Mouse (Mus musculus): ENCODE measurements around the gene Ndrg4. TPM values are rescaled to one million over a fixed set of nuclear protein-coding genes. Genes with fewer than 3 reads are reported as not detected.
"Not testable (repeated sequence)": the region's sequence is repeated elsewhere in the genome, so short reads cannot be mapped to it uniquely, and the experiment has no call there.

The Ndrg4 gene
- polyA plus RNA-seq, 1 experiment from 2014 or later = 397 TPM

DNA sequence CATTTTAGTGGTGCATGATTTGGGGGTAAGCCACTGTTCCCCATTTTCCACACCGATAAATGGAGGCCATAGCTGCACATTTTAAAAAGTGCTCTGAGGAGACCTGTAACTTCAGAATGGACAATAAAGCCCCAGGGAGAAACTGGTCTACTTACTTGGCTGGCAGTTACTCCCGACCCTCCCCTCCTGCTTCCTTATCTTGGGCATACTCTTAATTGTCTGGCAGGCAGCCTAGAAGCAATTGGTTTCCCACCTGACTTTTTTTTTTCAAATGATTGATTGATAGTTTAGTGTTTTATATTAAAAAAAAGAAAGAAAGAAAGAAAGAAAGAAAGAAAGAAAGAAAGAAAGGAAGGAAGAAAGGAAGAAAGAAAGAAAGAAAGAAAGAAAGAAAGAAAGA, 19.3 kb upstream of the Ndrg4 start:
- Histone ChIP-seq H3K4me2 (replicated peaks) (no peak overlapping the region), H3K4me1 (replicated peaks; ENCODE audit: control insufficient read depth, insufficient read depth, low read length) (no peaks in the 10 kb centered on the region), H3K9me3 (ENCODE audit: control insufficient read depth, low read length) (no peaks in the 10 kb centered on the region), H3K4me3 (replicated peaks; ENCODE audit: low read length) (no peak overlapping the region), H3K27ac (no peak overlapping the region), H3K27me3 (ENCODE audit: control insufficient read depth, insufficient read depth, low read length) (no peaks in the 10 kb centered on the region), H3K36me3 (replicated peaks; ENCODE audit: control insufficient read depth, insufficient read depth) (no peaks in the 10 kb centered on the region), H3K9ac (no peak overlapping the region)
- no peak for DNase-seq (ENCODE audit: low spot score)
- 60% methylated on average over 2 of the region's 2 CpGs for WGBS
- no peak for ATAC-seq (ENCODE audit: low FRiP score)

DNA sequence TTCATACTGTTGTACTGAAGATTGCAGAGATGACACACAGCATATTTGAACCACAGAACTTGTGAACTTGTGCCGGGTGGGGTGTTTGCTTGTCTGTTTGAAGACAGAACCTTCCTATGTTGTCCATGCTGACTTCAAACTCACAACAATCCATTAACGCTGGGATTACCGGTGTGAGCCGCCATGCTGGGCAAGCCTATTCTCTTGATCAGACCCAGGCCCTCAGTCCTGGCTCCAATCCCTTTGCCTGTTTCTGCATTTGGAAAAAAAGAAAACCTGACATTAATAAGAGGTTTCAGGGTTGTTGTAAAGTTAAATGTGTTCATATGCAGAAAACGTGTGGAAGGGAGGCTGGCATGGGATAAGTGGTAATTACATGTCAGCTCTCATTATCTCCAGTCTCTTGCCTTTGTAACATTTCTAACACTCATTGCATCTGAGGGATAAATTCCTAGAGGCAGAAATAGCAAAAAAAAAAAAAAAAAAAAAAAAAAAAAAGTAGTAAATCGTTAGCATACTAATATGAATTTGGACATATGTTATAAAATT, 16.4 kb upstream of the Ndrg4 start:
- Histone ChIP-seq H3K36me3 (replicated peaks; ENCODE audit: control insufficient read depth, insufficient read depth) (no peaks in the 10 kb centered on the region), H3K4me3 (replicated peaks; ENCODE audit: low read length) (no peak overlapping the region), H3K27me3 (ENCODE audit: control insufficient read depth, insufficient read depth, low read length) (no peaks in the 10 kb centered on the region), H3K4me2 (replicated peaks) (no peak overlapping the region), H3K27ac (no peak overlapping the region), H3K4me1 (replicated peaks; ENCODE audit: control insufficient read depth, insufficient read depth, low read length) (no peaks in the 10 kb centered on the region), H3K9ac (no peak overlapping the region), H3K9me3 (ENCODE audit: control insufficient read depth, low read length) (no peaks in the 10 kb centered on the region)
- ATAC-seq (ENCODE audit: low FRiP score) = no peak
- no peak for DNase-seq (ENCODE audit: low spot score)
- 78% methylated on average over 6 of the region's 6 CpGs for WGBS

DNA sequence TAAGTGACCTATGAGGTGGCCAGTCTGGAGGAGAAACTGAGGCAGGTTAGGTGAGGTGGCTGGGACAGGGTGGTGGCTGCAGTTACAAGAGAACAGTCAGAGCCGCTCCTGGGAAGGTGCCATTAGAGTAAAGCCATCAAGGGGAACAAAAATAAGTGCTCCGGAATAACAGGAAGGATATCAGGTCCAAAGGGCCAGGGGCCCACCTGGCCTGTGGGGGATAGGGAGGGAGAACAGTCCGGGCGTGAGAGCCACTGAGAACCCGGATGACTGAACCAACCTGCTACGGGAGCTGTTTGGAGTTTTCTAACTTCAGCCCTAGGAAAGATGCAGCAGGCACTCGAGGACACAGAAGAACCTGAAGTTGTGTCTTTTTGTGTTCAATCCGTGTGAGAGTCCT, 15.7 kb upstream of the Ndrg4 start:
- WGBS = 81% methylated on average over 8 of the region's 8 CpGs
- H3K4me3 ChIP-seq (replicated peaks; ENCODE audit: low read length) = no peak overlapping the region
- H3K27ac ChIP-seq = no peak overlapping the region
- H3K9me3 ChIP-seq (ENCODE audit: control insufficient read depth, low read length) = no peaks in the 10 kb centered on the region
- ATAC-seq (ENCODE audit: low FRiP score) (no peak), DNase-seq (ENCODE audit: low spot score) (no peak)
- no peaks in the 10 kb centered on the region for H3K4me1 ChIP-seq (replicated peaks; ENCODE audit: control insufficient read depth, insufficient read depth, low read length)
- no peak overlapping the region for H3K4me2 ChIP-seq (replicated peaks)
- no peaks in the 10 kb centered on the region for H3K36me3 ChIP-seq (replicated peaks; ENCODE audit: control insufficient read depth, insufficient read depth)
- H3K27me3 ChIP-seq (ENCODE audit: control insufficient read depth, insufficient read depth, low read length) = no peaks in the 10 kb centered on the region
- H3K9ac ChIP-seq = no peak overlapping the region

DNA sequence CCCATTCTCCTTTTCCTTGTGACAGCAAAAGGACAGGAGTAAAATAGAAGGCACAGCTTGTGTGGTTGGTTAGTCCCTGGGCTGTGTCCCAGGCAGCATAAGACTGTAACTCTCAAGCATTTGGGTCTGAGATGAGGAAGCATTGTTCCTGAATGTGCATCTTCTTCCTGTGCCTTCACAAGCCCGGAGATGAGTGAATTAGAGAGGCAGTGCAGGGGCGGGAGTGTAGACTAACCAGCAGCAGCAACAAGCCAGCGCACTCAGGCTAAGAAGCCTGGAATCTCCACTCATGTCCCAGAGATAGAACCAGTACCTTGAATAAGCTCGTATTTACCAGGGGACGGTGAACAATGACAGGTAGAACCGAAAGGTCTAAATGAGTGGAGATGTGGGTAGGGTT, 15.2 kb upstream of the Ndrg4 start:
- no peak overlapping the region for H3K9ac ChIP-seq
- no peak overlapping the region for H3K4me3 ChIP-seq (replicated peaks; ENCODE audit: low read length)
- ATAC-seq (ENCODE audit: low FRiP score) (no peak), DNase-seq (ENCODE audit: low spot score) (no peak)
- H3K4me1 ChIP-seq (replicated peaks; ENCODE audit: control insufficient read depth, insufficient read depth, low read length) = no peaks in the 10 kb centered on the region
- H3K4me2 ChIP-seq (replicated peaks) = no peak overlapping the region
- 95% methylated on average over 6 of the region's 6 CpGs for WGBS
- H3K27me3 ChIP-seq (ENCODE audit: control insufficient read depth, insufficient read depth, low read length) = no peaks in the 10 kb centered on the region
- no peaks in the 10 kb centered on the region for H3K9me3 ChIP-seq (ENCODE audit: control insufficient read depth, low read length)
- no peaks in the 10 kb centered on the region for H3K36me3 ChIP-seq (replicated peaks; ENCODE audit: control insufficient read depth, insufficient read depth)
- H3K27ac ChIP-seq = no peak overlapping the region

DNA sequence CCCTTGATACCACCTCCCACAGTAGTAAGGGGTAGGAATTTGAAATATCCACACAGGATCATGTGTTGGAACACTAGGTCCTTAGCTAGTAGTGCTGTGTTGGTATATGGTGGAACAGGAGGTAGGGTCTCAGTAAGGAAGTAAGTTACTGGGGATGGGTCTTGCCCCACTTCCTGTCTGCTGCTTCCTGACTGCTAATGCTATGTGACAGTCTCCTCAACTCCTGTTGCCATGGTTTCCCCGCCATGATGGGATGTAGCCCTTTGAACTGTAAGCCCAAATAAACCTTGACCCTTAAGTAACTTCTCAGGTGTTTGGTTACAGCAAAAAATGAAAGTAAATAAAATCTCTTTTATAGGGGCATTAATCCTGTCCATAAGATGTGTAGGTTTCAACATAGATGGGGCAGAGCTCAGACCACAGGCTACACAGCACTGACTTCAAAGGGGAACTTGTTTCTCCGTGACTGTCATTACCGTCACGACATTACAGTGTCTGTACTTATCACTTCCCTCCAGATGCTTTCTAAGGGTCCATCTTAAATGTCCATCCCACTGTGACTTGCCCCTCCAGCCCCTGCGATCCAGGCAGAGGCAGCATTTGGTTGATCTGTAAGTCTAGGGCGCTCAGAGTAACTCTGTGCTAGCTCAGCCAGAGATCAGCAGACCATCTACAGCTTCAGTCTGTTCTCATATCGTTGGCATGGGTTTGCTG, 13.7 kb upstream of the Ndrg4 start:
- H3K27me3 ChIP-seq (ENCODE audit: control insufficient read depth, insufficient read depth, low read length) = no peaks in the 10 kb centered on the region

DNA sequence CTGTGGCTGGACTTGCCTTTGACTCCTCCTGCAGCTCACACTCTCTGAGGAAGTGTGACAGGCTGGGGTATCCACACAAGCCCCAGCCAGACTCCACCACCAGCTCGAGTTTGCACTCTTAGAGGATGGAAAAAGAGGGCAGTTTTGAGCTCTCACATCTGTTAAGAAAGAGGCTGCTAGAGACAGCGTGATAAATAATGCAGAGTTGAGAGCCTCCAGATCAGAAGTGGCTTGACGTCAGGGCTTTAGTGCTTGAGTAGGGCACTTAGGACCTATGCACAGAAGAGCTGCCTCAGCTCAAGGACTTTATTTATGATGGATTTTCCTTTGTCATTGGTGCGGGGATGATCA, 13.2 kb upstream of the Ndrg4 start:
- no peak overlapping the region for H3K27ac ChIP-seq
- ATAC-seq (ENCODE audit: low FRiP score) = no peak
- 76% methylated on average over 4 of the region's 4 CpGs for WGBS

More for the DNA sequence above, 13.7 kb upstream of the Ndrg4 start:
- Histone ChIP-seq H3K36me3 (replicated peaks; ENCODE audit: control insufficient read depth, insufficient read depth) (no peaks in the 10 kb centered on the region), H3K9me3 (ENCODE audit: control insufficient read depth, low read length) (no peaks in the 10 kb centered on the region), H3K4me3 (replicated peaks; ENCODE audit: low read length) (no peak overlapping the region), H3K4me1 (replicated peaks; ENCODE audit: control insufficient read depth, insufficient read depth, low read length) (no peaks in the 10 kb centered on the region), H3K27ac (no peak overlapping the region), H3K4me2 (replicated peaks) (no peak overlapping the region), H3K9ac (no peak overlapping the region)
- whole genome bisulfite sequencing = 89% methylated on average over 7 of the region's 7 CpGs
- DNase-seq (ENCODE audit: low spot score) (no peak), ATAC-seq (ENCODE audit: low FRiP score) (no peak)

DNA sequence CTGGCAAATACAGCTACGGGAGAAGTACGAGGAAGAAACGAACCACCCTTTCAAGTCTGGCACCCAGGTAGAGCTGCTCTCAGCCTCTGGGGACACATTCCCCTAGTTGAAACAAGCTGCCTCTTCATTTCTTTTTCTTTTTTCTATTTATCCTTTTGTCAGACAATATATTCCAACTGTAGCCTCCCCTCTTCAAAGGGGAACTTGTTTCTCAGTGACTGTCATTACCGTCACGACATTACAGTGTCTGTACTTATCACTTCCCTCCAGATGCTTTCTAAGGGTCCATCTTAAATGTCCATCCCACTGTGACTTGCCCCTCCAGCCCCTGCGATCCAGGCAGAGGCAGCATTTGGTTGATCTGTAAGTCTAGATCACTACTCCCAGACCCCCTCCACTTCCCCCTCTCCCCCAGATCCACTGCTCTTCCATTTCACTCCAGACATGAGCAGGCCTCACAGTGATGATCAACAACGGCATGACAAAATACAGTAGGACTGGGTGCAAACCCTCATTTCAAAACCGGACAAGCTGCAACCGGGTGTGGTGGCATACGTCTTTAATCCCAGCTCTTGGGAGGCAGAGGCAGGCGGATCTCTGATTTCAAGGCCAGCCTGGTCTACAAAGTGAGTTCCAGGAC, 10.8 kb upstream of the Ndrg4 start:
- H3K4me3 ChIP-seq (replicated peaks; ENCODE audit: low read length); H3K27ac ChIP-seq; H3K27me3 ChIP-seq (ENCODE audit: control insufficient read depth, insufficient read depth, low read length); DNase-seq (ENCODE audit: low spot score); H3K9ac ChIP-seq; H3K36me3 ChIP-seq (replicated peaks; ENCODE audit: control insufficient read depth, insufficient read depth); H3K4me2 ChIP-seq (replicated peaks); H3K9me3 ChIP-seq (ENCODE audit: control insufficient read depth, low read length); H3K4me1 ChIP-seq (replicated peaks; ENCODE audit: control insufficient read depth, insufficient read depth, low read length); ATAC-seq (ENCODE audit: low FRiP score): not testable (repeated sequence)
- WGBS = 95% methylated on average over 11 of the region's 11 CpGs

More for the DNA sequence above, 13.2 kb upstream of the Ndrg4 start:
- Histone ChIP-seq H3K4me1 (replicated peaks; ENCODE audit: control insufficient read depth, insufficient read depth, low read length) (no peaks in the 10 kb centered on the region), H3K27me3 (ENCODE audit: control insufficient read depth, insufficient read depth, low read length) (no peaks in the 10 kb centered on the region), H3K36me3 (replicated peaks; ENCODE audit: control insufficient read depth, insufficient read depth) (no peaks in the 10 kb centered on the region), H3K9me3 (ENCODE audit: control insufficient read depth, low read length) (no peaks in the 10 kb centered on the region), H3K9ac (no peak overlapping the region), H3K4me2 (replicated peaks) (no peak overlapping the region), H3K4me3 (replicated peaks; ENCODE audit: low read length) (no peak overlapping the region)
- DNase-seq (ENCODE audit: low spot score) = no peak

DNA sequence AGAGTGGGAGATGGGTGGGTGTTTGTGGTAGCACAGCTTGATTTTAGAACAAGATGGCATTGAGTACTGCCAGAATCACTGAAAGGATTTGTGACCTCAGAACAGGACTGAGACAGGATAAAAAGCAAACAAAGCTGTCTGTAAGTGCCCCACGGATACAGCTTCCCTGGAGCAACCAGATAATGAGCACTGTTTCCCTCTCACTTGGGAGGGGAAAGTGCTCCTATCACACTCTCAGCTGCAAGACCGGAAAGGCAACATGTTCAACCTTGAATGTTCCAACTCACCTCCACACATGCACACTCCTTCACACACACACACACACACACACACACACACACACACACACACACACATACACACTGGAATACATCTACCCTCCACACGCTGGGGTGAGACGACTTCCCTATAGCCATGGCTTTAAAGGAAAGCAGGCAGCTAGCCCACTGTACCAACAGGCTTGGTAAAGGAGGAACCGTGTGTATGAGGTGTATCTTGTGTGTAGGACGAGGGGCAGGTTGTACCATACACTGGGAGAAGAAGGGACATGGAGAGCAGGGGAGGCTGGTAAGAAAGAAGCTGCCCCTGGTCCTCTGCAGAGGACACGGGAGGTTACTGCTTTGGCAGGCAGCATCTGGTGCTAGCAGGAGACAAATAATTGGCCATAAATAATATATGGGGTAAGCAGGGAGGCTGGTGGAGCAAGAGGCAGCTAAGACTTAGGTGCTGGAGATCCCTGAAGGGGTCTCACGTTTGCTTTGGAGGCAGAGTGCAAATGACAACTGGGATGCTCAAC, 8.4 kb upstream of the Ndrg4 start:
- no peaks in the 10 kb centered on the region for H3K27me3 ChIP-seq (ENCODE audit: control insufficient read depth, insufficient read depth, low read length)
- no peaks in the 10 kb centered on the region for H3K4me1 ChIP-seq (replicated peaks; ENCODE audit: control insufficient read depth, insufficient read depth, low read length)
- no peak overlapping the region for H3K4me2 ChIP-seq (replicated peaks)
- H3K4me3 ChIP-seq (replicated peaks; ENCODE audit: low read length) = no peak overlapping the region
- H3K27ac ChIP-seq = no peak overlapping the region
- no peak overlapping the region for H3K9ac ChIP-seq
- DNase-seq (ENCODE audit: low spot score) = no peak
- no peaks in the 10 kb centered on the region for H3K36me3 ChIP-seq (replicated peaks; ENCODE audit: control insufficient read depth, insufficient read depth)
- H3K9me3 ChIP-seq (ENCODE audit: control insufficient read depth, low read length) = no peaks in the 10 kb centered on the region
- ATAC-seq (ENCODE audit: low FRiP score) = no peak
- WGBS = 59% methylated on average over 8 of the region's 8 CpGs

DNA sequence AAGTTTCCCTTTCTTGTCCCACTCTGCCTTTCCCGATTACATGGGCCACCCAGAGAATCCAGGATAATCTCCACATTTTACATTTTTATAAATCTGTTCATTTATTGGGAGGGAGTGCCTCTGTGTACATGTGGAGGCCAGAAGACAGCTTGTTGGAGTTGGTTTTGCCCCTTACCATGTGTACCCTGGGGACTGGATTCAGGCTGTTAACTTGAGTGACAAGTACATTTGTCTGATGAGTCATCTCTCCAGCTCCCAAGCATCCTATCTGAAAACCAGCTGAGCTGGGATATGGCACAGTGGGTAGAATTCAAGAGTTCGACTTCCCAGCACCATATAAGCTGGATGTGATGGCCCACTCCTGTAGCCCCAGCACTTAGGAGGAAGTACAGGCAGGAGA, 6.8 kb upstream of the Ndrg4 start:
- no peak overlapping the region for H3K9ac ChIP-seq
- no peaks in the 10 kb centered on the region for H3K27me3 ChIP-seq (ENCODE audit: control insufficient read depth, insufficient read depth, low read length)
- WGBS = 85% methylated on average over 2 of the region's 2 CpGs
- H3K4me2 ChIP-seq (replicated peaks) = no peak overlapping the region
- 0 out of 2 replicates have a peak, but pooled peaks cover under 1% of the 10 kb centered on the region for H3K4me1 ChIP-seq (replicated peaks; ENCODE audit: control insufficient read depth, insufficient read depth, low read length)
- no peaks in the 10 kb centered on the region for H3K36me3 ChIP-seq (replicated peaks; ENCODE audit: control insufficient read depth, insufficient read depth)
- no peak overlapping the region for H3K4me3 ChIP-seq (replicated peaks; ENCODE audit: low read length)
- DNase-seq (ENCODE audit: low spot score) (no peak), ATAC-seq (ENCODE audit: low FRiP score) (no peak)
- no peak overlapping the region for H3K27ac ChIP-seq
- no peaks in the 10 kb centered on the region for H3K9me3 ChIP-seq (ENCODE audit: control insufficient read depth, low read length)
